Mouse (Mus musculus) stomach, embryonic 14.5 days (tissue): ENCODE measurements around the gene Degs1. TPM values are rescaled to one million over a fixed set of nuclear protein-coding genes. Genes with fewer than 3 reads are reported as not detected.
"Not testable (repeated sequence)": the region's sequence is repeated elsewhere in the genome, so short reads cannot be mapped to it uniquely, and the experiment has no call there.

Experiments used
- ATAC-seq: fragments of 200-750 bp; cut with Nextera tagmentation; 2 replicates; pipeline ENCODE4 v1.8.0; 2017; ENCODE audit warnings: low read depth, moderate TSS enrichment; ENCODE audit not compliant: insufficient number of reproducible peaks, insufficient read depth, low FRiP score
- H3K27ac ChIP-seq: fragments of 300-500 bp; sonication (generic); 2 replicates; pipeline ENCODE4 v1.5.1; 2014; ENCODE audit warnings: mild to moderate bottlenecking, low read length, moderate library complexity, mixed read lengths
- H3K27me3 ChIP-seq: fragments of 300-500 bp; sonication (generic); 2 replicates; pipeline ENCODE4 v1.6.1; 2014; ENCODE audit warnings: low read length, control low read depth, mixed read lengths; ENCODE audit not compliant: control insufficient read depth, insufficient read depth
- H3K36me3 ChIP-seq: fragments of 300-500 bp; sonication (generic); 2 replicates; pipeline ENCODE4 v1.6.1; 2014; ENCODE audit warnings: mild to moderate bottlenecking, control low read depth, low read length, moderate library complexity, mixed read lengths; ENCODE audit not compliant: control insufficient read depth, insufficient read depth
- H3K4me1 ChIP-seq: fragments of 300-500 bp; sonication (generic); 2 replicates; pipeline ENCODE4 v1.6.1; 2014; ENCODE audit warnings: low read length, control low read depth, mixed read lengths; ENCODE audit not compliant: control insufficient read depth, insufficient read depth
- H3K4me2 ChIP-seq: fragments of 300-500 bp; sonication (generic); replicated peaks from 2 replicates; pipeline ENCODE4 v1.6.1; 2014; ENCODE audit warnings: low read depth, low read length, control low read depth
- H3K4me3 ChIP-seq: fragments of 300-500 bp; sonication (generic); 2 replicates; pipeline ENCODE4 v1.5.1; 2014; ENCODE audit warnings: low read depth, low read length, control low read depth
- H3K9ac ChIP-seq: fragments of 300-500 bp; sonication (generic); replicated peaks from 2 replicates; pipeline ENCODE4 v1.6.1; 2014; ENCODE audit warnings: low read depth, mild to moderate bottlenecking, control low read depth, low read length, moderate library complexity, mixed read lengths
- H3K9me3 ChIP-seq: fragments of 300-500 bp; sonication (generic); 2 replicates; pipeline ENCODE4 v1.6.1; 2016; ENCODE audit warnings: low read depth, low read length, control low read depth; ENCODE audit not compliant: control insufficient read depth
- WGBS: fragments of 180-500 bp; shearing (Covaris S2); extraction: QIAGEN DNeasy Blood & Tissue Kit; methylation state at CpG from one replicate; pipeline ENCODE4 v1.1.7; 2014; 5-methylcytosine and 5-hydroxymethylcytosine counted together
- polyA plus RNA-seq: library from polyadenylated mRNA; unstranded; fragments of >200 nt; fragmentation: Nextera tagmentation; extraction: Ambion mirVana; gene quantifications from 2 replicates; pipeline ENCODE4 v1.2.1, GENCODE M21; 2014

Degs1 gene
- polyA plus RNA-seq, 1 experiment from 2014 or later: 119 TPM

- 74% methylated on average over 5 of the region's 5 CpGs for WGBS
- no peak for ATAC-seq
- Histone ChIP-seq H3K9me3 (no peaks in the 10 kb centered on the region), H3K9ac (no peak overlapping the region), H3K27me3 (no peaks in the 10 kb centered on the region), H3K4me2 (no peak overlapping the region), H3K4me1 (no peaks in the 10 kb centered on the region), H3K27ac (no peak overlapping the region), H3K4me3 (no peak overlapping the region), H3K36me3 (no peaks in the 10 kb centered on the region)
Measured at GRCm38 (mm10) chr1:182309403-182309802, 26.8 kb upstream of the Degs1 start.

GRCm38 (mm10) chr1:182302916-182303315, 20.3 kb upstream of the Degs1 start:
- Histone ChIP-seq H3K36me3 (no peaks in the 10 kb centered on the region), H3K4me3 (no peak overlapping the region), H3K27me3 (no peaks in the 10 kb centered on the region), H3K9me3 (no peaks in the 10 kb centered on the region), H3K27ac (no peak overlapping the region), H3K9ac (no peak overlapping the region), H3K4me1 (no peaks in the 10 kb centered on the region), H3K4me2 (no peak overlapping the region)
- WGBS: 88% methylated on average over 5 of the region's 5 CpGs
- no peak for ATAC-seq

GRCm38 (mm10) chr1:182302176-182302870, 19.7 kb upstream of the Degs1 start:
- H3K36me3 ChIP-seq: no peaks in the 10 kb centered on the region
- no peak overlapping the region for H3K9ac ChIP-seq
- WGBS: 77% methylated on average over 6 of the region's 6 CpGs
- H3K4me1 ChIP-seq: no peaks in the 10 kb centered on the region
- ATAC-seq: no peak
- H3K27me3 ChIP-seq: no peaks in the 10 kb centered on the region
- H3K27ac ChIP-seq: no peak overlapping the region
- H3K4me3 ChIP-seq: no peak overlapping the region
- no peak overlapping the region for H3K4me2 ChIP-seq
- no peaks in the 10 kb centered on the region for H3K9me3 ChIP-seq

GRCm38 (mm10) chr1:182297821-182298220, 15.2 kb upstream of the Degs1 start:
- H3K9ac ChIP-seq: no peak overlapping the region
- no peak overlapping the region for H3K4me2 ChIP-seq
- no peaks in the 10 kb centered on the region for H3K9me3 ChIP-seq
- no peak overlapping the region for H3K27ac ChIP-seq
- no peaks in the 10 kb centered on the region for H3K36me3 ChIP-seq
- 87% methylated on average over 5 of the region's 5 CpGs for WGBS
- no peaks in the 10 kb centered on the region for H3K27me3 ChIP-seq
- no peaks in the 10 kb centered on the region for H3K4me1 ChIP-seq
- H3K4me3 ChIP-seq: no peak overlapping the region
- ATAC-seq: no peak

GRCm38 (mm10) chr1:182297246-182297645, 14.6 kb upstream of the Degs1 start:
- H3K4me1 ChIP-seq: no peaks in the 10 kb centered on the region
- no peak for ATAC-seq
- no peak overlapping the region for H3K27ac ChIP-seq
- 81% methylated on average over 3 of the region's 3 CpGs for WGBS
- H3K36me3 ChIP-seq: no peaks in the 10 kb centered on the region
- H3K4me2 ChIP-seq: no peak overlapping the region
- H3K27me3 ChIP-seq: no peaks in the 10 kb centered on the region
- H3K9me3 ChIP-seq: no peaks in the 10 kb centered on the region
- H3K9ac ChIP-seq: no peak overlapping the region
- H3K4me3 ChIP-seq: no peak overlapping the region

GRCm38 (mm10) chr1:182296816-182297215, 14.2 kb upstream of the Degs1 start:
- H3K4me3 ChIP-seq: no peak overlapping the region
- H3K4me1 ChIP-seq: no peaks in the 10 kb centered on the region
- no peak overlapping the region for H3K9ac ChIP-seq
- H3K27me3 ChIP-seq: no peaks in the 10 kb centered on the region
- WGBS: 86% methylated on average over 6 of the region's 6 CpGs
- no peak overlapping the region for H3K27ac ChIP-seq
- no peaks in the 10 kb centered on the region for H3K36me3 ChIP-seq
- no peak for ATAC-seq
- no peaks in the 10 kb centered on the region for H3K9me3 ChIP-seq
- H3K4me2 ChIP-seq: no peak overlapping the region

- H3K9me3 ChIP-seq: no peaks in the 10 kb centered on the region
Measured at GRCm38 (mm10) chr1:182296141-182296540, 13.5 kb upstream of the Degs1 start.

GRCm38 (mm10) chr1:182292291-182292690, 9.7 kb upstream of the Degs1 start:
- no peak overlapping the region for H3K27ac ChIP-seq
- no peak overlapping the region for H3K4me2 ChIP-seq
- 63% methylated on average over 4 of the region's 4 CpGs for WGBS
- no peak for ATAC-seq
- no peaks in the 10 kb centered on the region for H3K9me3 ChIP-seq
- H3K36me3 ChIP-seq: no peaks in the 10 kb centered on the region
- H3K4me1 ChIP-seq: no peaks in the 10 kb centered on the region
- H3K27me3 ChIP-seq: no peaks in the 10 kb centered on the region
- no peak overlapping the region for H3K4me3 ChIP-seq
- no peak overlapping the region for H3K9ac ChIP-seq

More at GRCm38 (mm10) chr1:182296141-182296540, 13.5 kb upstream of the Degs1 start:
- H3K27me3 ChIP-seq: no peaks in the 10 kb centered on the region
- H3K4me3 ChIP-seq: no peak overlapping the region
- no peaks in the 10 kb centered on the region for H3K4me1 ChIP-seq
- no peak overlapping the region for H3K9ac ChIP-seq
- WGBS: 87% methylated on average over 6 of the region's 6 CpGs
- ATAC-seq: no peak
- H3K36me3 ChIP-seq: no peaks in the 10 kb centered on the region
- H3K27ac ChIP-seq: no peak overlapping the region
- H3K4me2 ChIP-seq: no peak overlapping the region

GRCm38 (mm10) chr1:182290741-182291140, 8.1 kb upstream of the Degs1 start:
- H3K4me1 ChIP-seq, H3K27ac ChIP-seq, H3K27me3 ChIP-seq, H3K9ac ChIP-seq, H3K9me3 ChIP-seq, H3K36me3 ChIP-seq, ATAC-seq, H3K4me3 ChIP-seq, H3K4me2 ChIP-seq: not testable (repeated sequence)
- WGBS: 78% methylated on average over 3 of the region's 3 CpGs
